Mouse (Mus musculus) intestine, postnatal 0 days (tissue): ENCODE results near the gene Efhc1. TPM values are rescaled to one million over a fixed set of nuclear protein-coding genes. Genes with fewer than 3 reads are reported as not detected.

Experiments used
- ATAC-seq: fragments of 200-750 bp; cut with Nextera tagmentation; 2 replicates; pipeline ENCODE4 v1.8.0; 2017; ENCODE audit warnings: mild to moderate bottlenecking, moderate TSS enrichment, moderate library complexity
- H3K27ac ChIP-seq: fragments of 300-500 bp; sonication (generic); 2 replicates; pipeline ENCODE4 v1.5.1; 2014; ENCODE audit warnings: mild to moderate bottlenecking, low read depth, low read length, moderate library complexity
- H3K27me3 ChIP-seq: fragments of 300-500 bp; sonication (generic); replicated peaks from 2 replicates; pipeline ENCODE4 v1.6.1; 2014; ENCODE audit warnings: low read length, mixed read lengths; ENCODE audit not compliant: control insufficient read depth, insufficient read depth
- H3K36me3 ChIP-seq: fragments of 300-500 bp; sonication (generic); 2 replicates; pipeline ENCODE4 v1.6.1; 2014; ENCODE audit warnings: mild to moderate bottlenecking, moderate library complexity; ENCODE audit not compliant: control insufficient read depth, insufficient read depth
- H3K4me1 ChIP-seq: fragments of 300-500 bp; sonication (generic); replicated peaks from 2 replicates; pipeline ENCODE4 v1.6.1; 2014; ENCODE audit warnings: antibody characterized with exemption, low read length, mixed read lengths; ENCODE audit not compliant: control insufficient read depth, insufficient read depth
- H3K4me2 ChIP-seq: fragments of 300-500 bp; sonication (generic); replicated peaks from 2 replicates; pipeline ENCODE4 v1.6.1; 2014; ENCODE audit warnings: low read depth, mild to moderate bottlenecking, moderate library complexity
- H3K4me3 ChIP-seq: fragments of 300-500 bp; sonication (generic); 2 replicates; pipeline ENCODE4 v1.5.1; 2014; ENCODE audit warnings: low read depth, low read length
- H3K9ac ChIP-seq: fragments of 300-500 bp; sonication (generic); 2 replicates; pipeline ENCODE4 v1.6.1; 2014; ENCODE audit warnings: mild to moderate bottlenecking, low read depth, low read length
- H3K9me3 ChIP-seq: fragments of 300-500 bp; sonication (generic); 2 replicates; pipeline ENCODE4 v1.6.1; 2016; ENCODE audit warnings: mixed run types; ENCODE audit not compliant: control insufficient read depth
- CTCF ChIP-seq: sonication (generic); IDR thresholded peaks from 2 replicates; pipeline ENCODE4 v1.5.1; 2016; ENCODE audit warnings: low read depth, mild to moderate bottlenecking, control low read depth, antibody characterized with exemption, moderate library complexity
- WGBS: fragments of 180-500 bp; shearing (Covaris S2); extraction: QIAGEN DNeasy Blood & Tissue Kit; methylation state at CpG from one replicate; pipeline ENCODE4 v1.1.7; 2014; 5-methylcytosine and 5-hydroxymethylcytosine counted together
- polyA plus RNA-seq: library from polyadenylated mRNA; unstranded; fragments of >200 nt; fragmentation: Nextera tagmentation; extraction: Ambion mirVana; gene quantifications from 2 replicates; pipeline ENCODE4 v1.2.1, GENCODE M21; 2015

Gene Efhc1
- polyA plus RNA-seq, 1 experiment from 2014 or later: 0.69 TPM

GRCm38 (mm10) chr1:20997328-20997689 is 45.9 kb downstream of the Efhc1 start:
- WGBS: 61% methylated on average over 2 of the region's 2 CpGs
- Histone ChIP-seq H3K4me3 (no peak overlapping the region), H3K9me3 (no peaks in the 10 kb centered on the region), H3K36me3 (peaks cover 8% of the 10 kb centered on the region; the same call in 1 of the 2 replicates), H3K27me3 (no peaks in the 10 kb centered on the region), H3K4me1 (no peaks in the 10 kb centered on the region), H3K9ac (no peak overlapping the region), H3K4me2 (no peak overlapping the region), H3K27ac (no peak overlapping the region)
- no peak for ATAC-seq
- TF ChIP-seq CTCF: no peak

GRCm38 (mm10) chr1:20997881-20998389 is 46.5 kb downstream of the Efhc1 start:
- no peak overlapping the region for H3K4me3 ChIP-seq
- TF ChIP-seq CTCF: no peak
- no peak overlapping the region for H3K9ac ChIP-seq
- H3K9me3 ChIP-seq: no peaks in the 10 kb centered on the region
- no peaks in the 10 kb centered on the region for H3K27me3 ChIP-seq
- H3K4me2 ChIP-seq: no peak overlapping the region
- ATAC-seq: no peak
- no peaks in the 10 kb centered on the region for H3K4me1 ChIP-seq
- peaks cover 8% of the 10 kb centered on the region; the same call in 1 of the 2 replicates for H3K36me3 ChIP-seq
- 65% methylated on average over 13 of the region's 13 CpGs for WGBS
- no peak overlapping the region for H3K27ac ChIP-seq

DNA sequence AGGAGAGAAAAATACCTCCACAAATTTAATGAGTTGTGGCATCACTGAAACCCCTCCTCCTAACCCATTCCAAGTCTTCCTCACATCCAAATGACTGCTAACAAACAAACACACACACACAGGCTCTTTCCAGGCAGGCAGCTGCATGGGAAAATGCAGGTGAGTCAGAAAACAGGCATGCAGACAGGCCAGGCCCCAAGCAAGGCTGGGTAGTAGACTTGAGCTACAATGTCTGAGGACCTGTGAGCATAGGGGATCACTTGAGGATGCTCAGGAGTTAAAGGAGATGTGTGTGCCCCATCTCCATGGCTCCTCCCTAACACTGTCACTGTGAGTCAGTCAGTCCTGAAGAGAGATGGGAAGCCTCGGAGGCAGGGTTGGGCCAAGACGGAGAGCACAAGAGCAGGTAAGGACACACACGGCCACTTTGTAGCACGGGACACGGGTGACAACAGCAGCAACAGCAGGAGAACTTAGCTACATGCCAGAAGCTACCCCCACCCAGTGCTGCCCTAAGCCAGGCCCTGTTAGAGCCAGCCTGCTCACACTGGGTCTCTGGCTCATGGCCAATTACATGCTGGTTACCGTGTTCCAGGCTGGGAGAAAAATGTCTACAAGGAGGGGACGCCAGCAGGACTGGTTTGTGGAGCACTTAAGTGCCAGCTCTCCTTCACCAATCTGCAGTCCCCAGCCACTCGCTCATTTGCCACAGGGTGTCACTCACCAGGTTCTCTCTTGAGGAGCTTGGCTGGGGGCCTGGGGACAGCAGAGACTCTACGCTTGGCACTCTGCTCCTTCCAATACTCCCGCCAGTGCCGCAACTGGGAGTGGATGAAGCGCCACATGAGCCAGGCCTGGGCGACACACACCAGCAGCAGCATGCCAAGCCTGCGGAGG is 51.1 kb downstream of the Efhc1 start:
- H3K27me3 ChIP-seq: no peaks in the 10 kb centered on the region
- H3K9ac ChIP-seq: no peak overlapping the region
- H3K27ac ChIP-seq: no peak overlapping the region
- no peaks in the 10 kb centered on the region for H3K9me3 ChIP-seq
- H3K4me2 ChIP-seq: no peak overlapping the region
- 84% methylated on average over 14 of the region's 14 CpGs for WGBS
- H3K4me3 ChIP-seq: no peak overlapping the region
- peaks cover 18% of the 10 kb centered on the region; the same call in 1 of the 2 replicates for H3K36me3 ChIP-seq
- TF ChIP-seq CTCF: no peak
- no peak for ATAC-seq
- H3K4me1 ChIP-seq: no peaks in the 10 kb centered on the region

GRCm38 (mm10) chr1:21004596-21004995 is 53.2 kb downstream of the Efhc1 start:
- no peak for ATAC-seq
- Histone ChIP-seq H3K4me1 (no peaks in the 10 kb centered on the region), H3K9ac (no peak overlapping the region), H3K27me3 (no peaks in the 10 kb centered on the region), H3K27ac (no peak overlapping the region), H3K4me2 (no peak overlapping the region), H3K9me3 (no peaks in the 10 kb centered on the region), H3K4me3 (no peak overlapping the region), H3K36me3 (peaks cover 18% of the 10 kb centered on the region; the same call in 1 of the 2 replicates)
- 77% methylated on average over 8 of the region's 8 CpGs for WGBS
- no peak for TF ChIP-seq CTCF

DNA sequence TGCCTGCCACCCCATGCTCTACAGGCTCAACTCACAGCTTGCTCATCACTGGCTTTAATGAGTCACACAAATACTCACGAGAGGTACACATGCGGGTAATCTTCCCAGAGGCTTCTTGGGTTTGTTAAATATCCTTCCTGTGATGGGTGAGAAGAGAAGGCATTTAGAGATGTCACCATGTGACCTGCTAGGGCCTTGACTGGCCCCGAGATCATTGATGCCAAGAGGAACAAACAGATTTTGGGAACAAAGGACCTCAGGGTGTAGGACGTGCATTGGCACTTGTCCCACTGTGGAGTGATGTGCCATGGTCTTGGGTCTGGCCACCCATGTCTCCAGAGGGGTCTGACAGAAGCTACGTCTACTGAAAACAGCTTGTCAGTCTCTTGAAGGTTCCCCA is 55.3 kb downstream of the Efhc1 start:
- Histone ChIP-seq H3K36me3 (peaks cover 21% of the 10 kb centered on the region; the same call in 1 of the 2 replicates), H3K9ac (no peak overlapping the region), H3K4me1 (no peaks in the 10 kb centered on the region), H3K4me3 (no peak overlapping the region), H3K27me3 (no peaks in the 10 kb centered on the region), H3K27ac (no peak overlapping the region), H3K9me3 (no peaks in the 10 kb centered on the region), H3K4me2 (no peak overlapping the region)
- no peak for TF ChIP-seq CTCF
- ATAC-seq: no peak
- 76% methylated on average over 5 of the region's 5 CpGs for WGBS

DNA sequence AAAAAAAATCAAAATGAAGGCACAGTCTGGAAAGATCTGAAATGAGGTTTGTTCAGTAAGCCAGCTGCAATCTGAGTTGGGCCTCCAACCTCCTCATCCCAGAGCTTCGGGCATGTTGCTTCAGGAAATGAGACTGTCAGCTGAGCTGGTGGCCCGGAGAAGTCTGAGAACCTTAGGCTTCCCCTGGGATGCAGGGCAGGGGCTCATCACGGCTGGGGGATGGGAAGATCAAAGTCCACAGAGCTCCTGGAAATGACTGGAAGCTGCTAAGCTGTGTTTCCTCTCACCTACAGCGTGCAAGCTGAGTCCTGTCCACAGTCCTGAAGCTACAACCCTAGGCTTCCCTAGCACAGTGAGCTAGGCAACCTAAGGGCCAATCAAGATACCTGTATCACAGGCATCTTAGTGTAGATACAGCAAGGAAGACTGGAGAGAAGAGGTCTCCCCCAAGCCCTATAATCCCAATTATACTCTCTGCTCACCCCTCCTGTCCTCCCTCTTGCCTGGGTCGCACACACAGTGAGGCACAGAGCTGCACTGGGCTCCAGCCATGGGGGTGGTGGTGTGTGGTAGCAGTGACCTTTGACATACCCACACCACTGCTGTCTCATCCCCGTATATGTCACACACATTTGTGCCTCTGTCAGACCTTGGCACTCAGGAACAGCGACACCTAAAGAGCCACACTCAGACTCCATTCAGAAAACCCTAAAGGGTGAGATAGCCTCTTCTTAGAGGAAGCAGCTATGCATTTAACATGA is 56.7 kb downstream of the Efhc1 start:
- 63% methylated on average over 7 of the region's 7 CpGs for WGBS
- no peaks in the 10 kb centered on the region for H3K27me3 ChIP-seq
- no peak overlapping the region for H3K4me2 ChIP-seq
- no peaks in the 10 kb centered on the region for H3K9me3 ChIP-seq
- H3K36me3 ChIP-seq: peaks cover 26% of the 10 kb centered on the region; the same call in 1 of the 2 replicates
- H3K9ac ChIP-seq: no peak overlapping the region
- no peak for ATAC-seq
- H3K4me1 ChIP-seq: no peaks in the 10 kb centered on the region
- H3K4me3 ChIP-seq: no peak overlapping the region
- no peak for TF ChIP-seq CTCF
- H3K27ac ChIP-seq: no peak overlapping the region
